Mouse (Mus musculus) CH12.LX (cell line): ENCODE data around the gene Creg2. TPM values are rescaled to one million over a fixed set of nuclear protein-coding genes. Genes with fewer than 3 reads are reported as not detected.

Experiments
- DNase-seq: peaks from one replicate; pipeline ENCODE4 v3.0.0-alpha.2; 2013; ENCODE audit errors: extremely low read depth
- H3K27ac ChIP-seq: 2 replicates; pipeline ENCODE4 v1.5.1; 2012; ENCODE audit warnings: low read depth, mild to moderate bottlenecking, control low read depth, moderate library complexity; ENCODE audit not compliant: insufficient read depth
- H3K27me3 ChIP-seq: replicated peaks from 2 replicates; pipeline ENCODE3; 2012; ENCODE audit warnings: inconsistent platforms
- H3K36me3 ChIP-seq, 2 experiments: replicated peaks in 1 of 2; 2 replicates each; pipeline versions ENCODE3 to v1.6.1; 2012; ENCODE audit warnings: inconsistent platforms in 1 of 2, low read length in 1 of 2, mild to moderate bottlenecking in 1 of 2, mixed read lengths in 1 of 2, moderate library complexity in 1 of 2; ENCODE audit not compliant: control insufficient read depth in 1 of 2, insufficient read depth in 1 of 2
- H3K4me1 ChIP-seq, 2 experiments: 2 replicates each; pipeline ENCODE4 v1.6.1; 2012; ENCODE audit warnings: inconsistent platforms in 1 of 2, moderate library complexity in 1 of 2; ENCODE audit not compliant: insufficient read depth in 2 of 2, control insufficient read depth in 1 of 2
- H3K4me2 ChIP-seq: 2 replicates; pipeline ENCODE4 v1.6.1; 2012; ENCODE audit warnings: low read depth, mild to moderate bottlenecking, control low read depth; ENCODE audit not compliant: poor library complexity, insufficient read depth, severe bottlenecking
- H3K4me3 ChIP-seq, 3 experiments: fragments of 150-350 bp in 1 of 3; sonication (generic) in 1 of 3; replicated peaks in 1 of 3; 2 replicates each; pipeline versions ENCODE3 to v1.5.1; 2011 to 2012; ENCODE audit warnings: low read depth in 2 of 3, low read length in 2 of 3, mild to moderate bottlenecking in 2 of 3, moderate library complexity in 2 of 3, control low read depth in 1 of 3, improper control_type of control experiment in 1 of 3, inconsistent platforms in 1 of 3, mixed read lengths in 1 of 3; ENCODE audit not compliant: poor library complexity in 1 of 3
- H3K79me2 ChIP-seq: replicated peaks from 2 replicates; pipeline ENCODE4 v1.6.1; 2012; ENCODE audit warnings: mild to moderate bottlenecking, moderate library complexity; ENCODE audit not compliant: control insufficient read depth, poor library complexity, insufficient read depth, severe bottlenecking; ENCODE audit errors: extremely low read depth
- H3K9ac ChIP-seq: 2 replicates; pipeline ENCODE4 v1.6.1; 2012; ENCODE audit warnings: low read depth, mild to moderate bottlenecking, control low read depth, moderate library complexity; ENCODE audit not compliant: insufficient read depth
- H3K9me3 ChIP-seq: replicated peaks from 2 replicates; pipeline ENCODE3; 2012; ENCODE audit warnings: low read length, inconsistent platforms, mixed read lengths
- BHLHE40 ChIP-seq: IDR thresholded peaks from 2 replicates; pipeline ENCODE4 v1.6.1; 2011; ENCODE audit warnings: mild to moderate bottlenecking, low read depth, low read length, improper control_type of control experiment
- CHD1 ChIP-seq: IDR thresholded peaks from 2 replicates; pipeline ENCODE4 v1.6.1; 2012; ENCODE audit warnings: low read depth, low read length, improper control_type of control experiment, inconsistent platforms
- CTCF ChIP-seq, 2 experiments: IDR thresholded peaks in 1 of 2; conservative IDR thresholded peaks in 1 of 2; 2 replicates each; pipeline ENCODE4 v1.5.1; 2011 to 2012; ENCODE audit warnings: low read depth in 2 of 2, low read length in 2 of 2, improper control_type of control experiment in 1 of 2, inconsistent platforms in 1 of 2, mild to moderate bottlenecking in 1 of 2, moderate library complexity in 1 of 2
- EP300 ChIP-seq: IDR thresholded peaks from 2 replicates; pipeline ENCODE4 v1.6.1; 2011; ENCODE audit warnings: low read length, improper control_type of control experiment
- HCFC1 ChIP-seq: IDR thresholded peaks from 2 replicates; pipeline ENCODE4 v1.6.1; 2012; ENCODE audit warnings: low read depth, mild to moderate bottlenecking, inconsistent platforms, low read length, improper control_type of control experiment
- MAFK ChIP-seq: IDR thresholded peaks from 2 replicates; pipeline ENCODE4 v1.6.1; 2011; ENCODE audit warnings: low read length, improper control_type of control experiment; ENCODE audit not compliant: insufficient replicate concordance
- MXI1 ChIP-seq: IDR thresholded peaks from 2 replicates; pipeline ENCODE4 v1.6.1; 2011; ENCODE audit warnings: mild to moderate bottlenecking, low read depth, low read length, improper control_type of control experiment
- NELFE ChIP-seq: IDR thresholded peaks from 2 replicates; pipeline ENCODE4 v1.6.1; 2011; ENCODE audit warnings: low read depth, low read length, improper control_type of control experiment
- NRF1 ChIP-seq: IDR thresholded peaks from 2 replicates; pipeline ENCODE4 v1.6.1; 2014; ENCODE audit warnings: low read depth, mild to moderate bottlenecking, inconsistent platforms, low read length, improper control_type of control experiment, moderate library complexity
- RAD21 ChIP-seq: IDR thresholded peaks from 2 replicates; pipeline ENCODE4 v1.6.1; 2011; ENCODE audit warnings: low read depth, mild to moderate bottlenecking, low read length, improper control_type of control experiment, moderate library complexity
- RCOR1 ChIP-seq: conservative IDR thresholded peaks from 2 replicates; pipeline ENCODE4 v1.6.1; 2012; ENCODE audit warnings: low read depth, mild to moderate bottlenecking, inconsistent platforms, low read length, improper control_type of control experiment
- SMC3 ChIP-seq: IDR thresholded peaks from 2 replicates; pipeline ENCODE4 v1.6.1; 2011; ENCODE audit warnings: low read depth, low read length, improper control_type of control experiment
- TBP ChIP-seq: conservative IDR thresholded peaks from 2 replicates; pipeline ENCODE4 v1.6.1; 2011; ENCODE audit warnings: low read depth, low read length, improper control_type of control experiment
- UBTF ChIP-seq: IDR thresholded peaks from 2 replicates; pipeline ENCODE4 v1.6.1; 2012; ENCODE audit warnings: low read depth, mild to moderate bottlenecking, inconsistent platforms, low read length, improper control_type of control experiment, moderate library complexity
- dilution Hi-C: fragments of 300-500 bp; cut with MboI; formaldehyde crosslinking; loops from 2 replicates; pipeline ENCODE4 v1.14.3; 2020; ENCODE audit warnings: low sequenced_read_pairs; ENCODE audit not compliant: extremely low pct_unique_long_range_greater_than_20kb, extremely low pct_ligation_motif_present
- in situ Hi-C: fragments of 300-500 bp; cut with MboI; formaldehyde crosslinking; loops from 3 replicates; pipeline ENCODE4 v1.14.3; 2019; ENCODE audit warnings: low sequenced_read_pairs, low pct_ligation_motif_present, low pct_unique_long_range_greater_than_20kb, mixed read lengths
- polyA plus RNA-seq: library from polyadenylated mRNA; unstranded; fragments of >175 nt; gene quantifications from 2 replicates; pipeline ENCODE4 v1.2.1, GENCODE M21; 2012; ENCODE audit warnings: low read depth; ENCODE audit not compliant: insufficient read length
- total RNA-seq, 2 experiments: library from RNA; depleted of rRNA; stranded (reverse); fragments of 300-350 nt in 1 of 2; fragments of >200 nt in 1 of 2; gene quantifications; 2 replicates each; pipeline ENCODE4 v1.2.3; 2012 to 2014

The Creg2 gene
- total and polyA plus RNA-seq, 3 experiments, result not detected

- TF ChIP-seq BHLHE40 (0 out of 2 replicates have a peak, but pooled peaks have one; percentile 5), UBTF (no peak), HCFC1 (no peak), RCOR1 (no peak)
- in situ Hi-C loops (loop anchor here (10.0 to 25.0 kb wide), 3 partner anchors 74 to 699 kb away; no protein-coding TSS in a partner anchor), dilution Hi-C loops (no loop called here)
- H3K9me3 ChIP-seq, result no peaks in the 10 kb centered on the region
- no peak overlapping the region for H3K4me3 ChIP-seq
- no peaks in the 10 kb centered on the region for H3K27me3 ChIP-seq
- H3K36me3 ChIP-seq, result no peaks in the 10 kb centered on the region
- peaks cover 0 to 3% of the 10 kb centered on the region in 2 experiments; a peak in 3 of 4 replicates for H3K4me1 ChIP-seq
- peak; percentile 16 for DNase-seq
- no peaks in the 10 kb centered on the region for H3K79me2 ChIP-seq
- H3K4me2 ChIP-seq, result no peak overlapping the region
- H3K27ac ChIP-seq, result no peak overlapping the region
- H3K9ac ChIP-seq, result no peak overlapping the region
Observed at GRCm38 (mm10) chr1:39688573-39688972, 37.3 kb upstream of the Creg2 start.

DNA sequence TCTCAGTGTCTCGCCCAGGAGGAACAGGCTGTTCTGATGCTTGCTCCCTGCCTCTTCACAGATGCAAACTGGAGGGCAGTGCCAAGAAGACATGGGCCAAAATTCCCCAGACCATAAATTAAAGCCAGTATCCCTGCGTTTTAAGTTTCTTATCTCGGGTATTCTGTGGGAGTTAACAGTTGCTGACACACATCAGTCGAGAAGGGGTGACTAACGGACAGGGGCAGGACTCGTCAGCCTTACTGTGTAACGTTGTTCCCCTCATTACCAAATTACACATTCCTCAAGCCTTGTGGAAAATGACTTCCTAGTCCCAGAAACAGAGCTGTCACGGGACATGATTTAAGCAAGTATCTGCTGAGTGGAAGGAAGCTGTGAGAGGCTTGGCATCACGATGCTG lies 36.0 kb upstream of the Creg2 start:
- in situ Hi-C loops (loop anchor here (10.0 to 25.0 kb wide), 3 partner anchors 72 to 700 kb away; no protein-coding TSS in a partner anchor), dilution Hi-C loops (no loop called here)
- no peak for DNase-seq
- no peaks in the 10 kb centered on the region for H3K9me3 ChIP-seq
- no peak overlapping the region for H3K9ac ChIP-seq
- no peaks in the 10 kb centered on the region for H3K36me3 ChIP-seq
- no peak overlapping the region for H3K27ac ChIP-seq
- H3K79me2 ChIP-seq, result no peaks in the 10 kb centered on the region
- peaks cover 0 to 3% of the 10 kb centered on the region in 2 experiments; a peak in 3 of 4 replicates for H3K4me1 ChIP-seq
- no peak overlapping the region for H3K4me3 ChIP-seq
- no peak for TF ChIP-seq TBP
- no peak for TF ChIP-seq CTCF (conservative IDR thresholded peaks at IDR 0.05 in 1 of 2, IDR thresholded peaks at IDR 0.05 in 1 of 2; ENCODE audit: low read depth in 2 of 2, low read length in 2 of 2)
- no peak for TF ChIP-seq EP300
- TF ChIP-seq CHD1, result no peak
- no peak for TF ChIP-seq MAFK
- no peak for TF ChIP-seq MXI1
- TF ChIP-seq NRF1, result no peak
- no peak for TF ChIP-seq RCOR1
- TF ChIP-seq UBTF, result no peak
- no peak for TF ChIP-seq NELFE
- no peak for TF ChIP-seq BHLHE40
- TF ChIP-seq, all 38 proteins: peak for 0
- H3K27me3 ChIP-seq, result no peaks in the 10 kb centered on the region
- no peak overlapping the region for H3K4me2 ChIP-seq

DNA sequence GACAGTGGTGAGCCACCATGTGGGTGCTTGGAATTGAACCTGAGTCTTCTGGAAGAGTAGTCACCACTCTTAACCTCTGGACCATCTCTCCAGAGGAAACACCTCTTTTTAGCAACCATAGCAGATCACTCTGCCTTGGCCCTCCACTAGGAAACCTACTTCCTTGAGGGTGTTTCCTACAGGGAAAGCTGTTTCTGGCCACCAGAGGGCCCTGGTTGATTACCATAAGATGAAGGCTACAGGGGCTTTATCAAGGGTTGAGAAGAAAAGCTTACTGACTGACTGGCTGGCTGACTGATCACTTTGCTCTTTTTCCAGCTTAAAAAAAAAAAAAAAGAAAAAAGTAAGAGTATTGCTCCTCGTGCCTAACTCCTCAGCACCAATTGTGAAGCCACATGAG lies 34.6 kb upstream of the Creg2 start:
- no peaks in the 10 kb centered on the region for H3K27me3 ChIP-seq
- no peak overlapping the region for H3K4me3 ChIP-seq
- in situ Hi-C loops (loop anchor here (10.0 to 25.0 kb wide), 3 partner anchors 71 to 701 kb away; no protein-coding TSS in a partner anchor), dilution Hi-C loops (no loop called here)
- peak; percentile 69 for DNase-seq
- no peak overlapping the region for H3K9ac ChIP-seq
- H3K4me1 ChIP-seq, result peaks cover 0 to 3% of the 10 kb centered on the region in 2 experiments; a peak in 3 of 4 replicates
- H3K9me3 ChIP-seq, result no peaks in the 10 kb centered on the region
- TF ChIP-seq RAD21, result peak; percentile 78
- TF ChIP-seq CTCF (conservative IDR thresholded peaks at IDR 0.05 in 1 of 2, IDR thresholded peaks at IDR 0.05 in 1 of 2; ENCODE audit: low read depth in 2 of 2, low read length in 2 of 2), result peak; percentile 24 to 73; a peak in 2 of 4 replicates
- peak; percentile 76 for TF ChIP-seq SMC3
- TF ChIP-seq EP300, result no peak
- no peak overlapping the region for H3K4me2 ChIP-seq
- H3K27ac ChIP-seq, result no peak overlapping the region
- H3K79me2 ChIP-seq, result no peaks in the 10 kb centered on the region
- no peaks in the 10 kb centered on the region for H3K36me3 ChIP-seq
